Mouse (Mus musculus): ENCODE results near the gene Tmem200b.

- no peak for TF ChIP-seq CTCF (IDR thresholded peaks at IDR 0.05; ENCODE audit: insufficient read depth, low read depth, low read length)
- peak; percentile 88 for TF ChIP-seq POLR2A (IDR thresholded peaks at IDR 0.05; ENCODE audit: insufficient read depth, low read depth, low read length)
These were observed 48.0 kb upstream of the Tmem200b start, which contains the start of gene Srsf4 for GRCm38 (mm10) chr4:131873293-131874168.

Measured in olfactory bulb, adult 2 months (tissue).